Mouse (Mus musculus): Measurements from ENCODE around the gene Tbc1d2b. TPM values are rescaled to one million over a fixed set of nuclear protein-coding genes. Genes with fewer than 3 reads are reported as not detected.

Tbc1d2b gene
- total RNA-seq, 2 experiments from 2014 or later: 9.9 to 13.5 TPM

Other genes with a start within 250 kb of the Tbc1d2b start
- 10 to 100 TPM; 13.1 to 17.8 TPM for gene Ctsh, start 216.7 kb downstream of the Tbc1d2b start, total RNA-seq (2021)
- 100 to 1,000 TPM; 412 to 425 TPM for gene Morf4l1, start 156.0 kb downstream of the Tbc1d2b start, total RNA-seq (2021)
- gene Adamts7, start 107.7 kb downstream of the Tbc1d2b start, total RNA-seq (2021): under 1 TPM; 0.30 to 0.43 TPM

All from left cerebral cortex, postnatal 36 days (tissue).